Mouse (Mus musculus): ENCODE measurements at regions not wholly inside any gene's neighbourhood (a gene's known extent, or its start where the extent isn't known, plus 50 kb on each side); places are given as distances from the start of the nearest gene placed in this dataset.

GRCm38 (mm10) chr2:172792555-172792954, 147.6 kb downstream of the Bmp7 start:
- TF ChIP-seq CTCF (IDR thresholded peaks at IDR 0.05; ENCODE audit: borderline replicate concordance, control insufficient read depth, extremely low read depth, insufficient read depth, low read length, poor library complexity) = no peak
- TF ChIP-seq POLR2A (IDR thresholded peaks at IDR 0.05; ENCODE audit: control insufficient read depth, extremely low read depth, insufficient read depth, low read length, poor library complexity) = no peak
